Mouse (Mus musculus) G1E (cell line): Measurements from ENCODE around the gene Rps9.

ENCODE experiments used
- CTCF ChIP-seq: IDR thresholded peaks from 2 replicates; pipeline ENCODE4 v1.5.1; 2012; ENCODE audit warnings: low read depth, low read length, inconsistent platforms, mixed read lengths
- GATA2 ChIP-seq: IDR thresholded peaks from 2 replicates; pipeline ENCODE4 v1.6.1; 2012; ENCODE audit warnings: low read depth, low read length, inconsistent platforms, borderline replicate concordance
- TAL1 ChIP-seq: conservative IDR thresholded peaks from 2 replicates; pipeline ENCODE4 v1.6.1; 2012; ENCODE audit warnings: low read depth, low read length, inconsistent platforms, mixed read lengths

DNA sequence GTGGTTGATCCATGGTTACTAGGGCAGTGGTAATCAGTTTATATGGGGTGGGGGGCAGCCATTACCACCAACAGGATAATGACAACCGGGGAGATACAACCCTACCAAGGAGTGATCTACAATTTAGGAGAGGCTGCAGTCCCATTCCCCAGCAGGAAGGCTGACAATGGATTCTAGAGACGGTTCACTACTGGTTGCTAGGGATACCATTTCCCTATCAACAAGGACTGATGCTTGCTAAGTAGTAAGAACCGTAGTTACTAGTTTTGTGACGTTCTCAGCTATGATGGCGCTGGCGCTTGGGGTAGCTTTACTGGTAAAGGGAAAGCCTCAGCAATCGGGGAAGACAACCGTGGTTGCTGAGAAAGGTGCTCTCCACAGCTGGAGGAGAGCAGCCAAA is 19.1 kb upstream of the Rps9 start:
- no peak for TF ChIP-seq CTCF
- no peak for TF ChIP-seq TAL1
- no peak for TF ChIP-seq GATA2
